Mouse (Mus musculus): ENCODE data around the gene Tmem132d. TPM values are rescaled to one million over a fixed set of nuclear protein-coding genes. Genes with fewer than 3 reads are reported as not detected.

Gene Tmem132d
- polyA plus RNA-seq, 1 experiment from 2014 or later = 3.0 TPM

- Histone ChIP-seq H3K4me3 (ENCODE audit: low read length) (no peak overlapping the region), H3K27ac (ENCODE audit: low read depth, low read length) (no peak overlapping the region), H3K36me3 (ENCODE audit: control insufficient read depth, insufficient read depth, low read length) (no peaks in the 10 kb centered on the region), H3K9me3 (ENCODE audit: control insufficient read depth, low read length) (no peaks in the 10 kb centered on the region; the same call in 1 of the 2 replicates), H3K27me3 (replicated peaks; ENCODE audit: control insufficient read depth, insufficient read depth, low read length) (no peaks in the 10 kb centered on the region; the same call in 1 of the 2 replicates), H3K4me2 (ENCODE audit: low read length) (no peak overlapping the region), H3K4me1 (ENCODE audit: control insufficient read depth, insufficient read depth, low read depth, low read length) (no peaks in the 10 kb centered on the region), H3K9ac (ENCODE audit: low read depth, low read length) (no peak overlapping the region)
- no peak for ATAC-seq
- WGBS = 52% methylated on average over 12 of the region's 12 CpGs
These were observed 273.8 kb downstream of the Tmem132d start for GRCm38 (mm10) chr5:128158901-128159675.

- H3K27me3 ChIP-seq (replicated peaks; ENCODE audit: control insufficient read depth, insufficient read depth, low read length) = no peaks in the 10 kb centered on the region; the same call in 1 of the 2 replicates
- H3K9ac ChIP-seq (ENCODE audit: low read depth, low read length) = no peak overlapping the region
- H3K9me3 ChIP-seq (ENCODE audit: control insufficient read depth, low read length) = no peaks in the 10 kb centered on the region
- no peak for ATAC-seq
- H3K4me2 ChIP-seq (ENCODE audit: low read length) = no peak overlapping the region
- H3K36me3 ChIP-seq (ENCODE audit: control insufficient read depth, insufficient read depth, low read length) = no peaks in the 10 kb centered on the region
- WGBS = 81% methylated on average over 8 of the region's 8 CpGs
- H3K27ac ChIP-seq (ENCODE audit: low read depth, low read length) = no peak overlapping the region
- no peaks in the 10 kb centered on the region for H3K4me1 ChIP-seq (ENCODE audit: control insufficient read depth, insufficient read depth, low read depth, low read length)
- no peak overlapping the region for H3K4me3 ChIP-seq (ENCODE audit: low read length)
These were observed 281.4 kb downstream of the Tmem132d start for GRCm38 (mm10) chr5:128151461-128151860.

GRCm38 (mm10) chr5:128146901-128147645, 285.8 kb downstream of the Tmem132d start:
- no peak overlapping the region for H3K4me2 ChIP-seq (ENCODE audit: low read length)
- no peaks in the 10 kb centered on the region for H3K36me3 ChIP-seq (ENCODE audit: control insufficient read depth, insufficient read depth, low read length)
- H3K9ac ChIP-seq (ENCODE audit: low read depth, low read length) = no peak overlapping the region
- H3K27ac ChIP-seq (ENCODE audit: low read depth, low read length) = no peak overlapping the region
- WGBS = 76% methylated on average over 15 of the region's 15 CpGs
- no peak for ATAC-seq
- H3K9me3 ChIP-seq (ENCODE audit: control insufficient read depth, low read length) = no peaks in the 10 kb centered on the region
- H3K4me1 ChIP-seq (ENCODE audit: control insufficient read depth, insufficient read depth, low read depth, low read length) = no peaks in the 10 kb centered on the region
- H3K27me3 ChIP-seq (replicated peaks; ENCODE audit: control insufficient read depth, insufficient read depth, low read length) = no peaks in the 10 kb centered on the region
- H3K4me3 ChIP-seq (ENCODE audit: low read length) = no peak overlapping the region

GRCm38 (mm10) chr5:128144799-128145198, 288.1 kb downstream of the Tmem132d start:
- no peaks in the 10 kb centered on the region for H3K36me3 ChIP-seq (ENCODE audit: control insufficient read depth, insufficient read depth, low read length)
- H3K27me3 ChIP-seq (replicated peaks; ENCODE audit: control insufficient read depth, insufficient read depth, low read length) = no peaks in the 10 kb centered on the region
- no peaks in the 10 kb centered on the region for H3K4me1 ChIP-seq (ENCODE audit: control insufficient read depth, insufficient read depth, low read depth, low read length)
- no peak overlapping the region for H3K9ac ChIP-seq (ENCODE audit: low read depth, low read length)
- ATAC-seq = no peak
- no peak overlapping the region for H3K4me2 ChIP-seq (ENCODE audit: low read length)
- no peaks in the 10 kb centered on the region for H3K9me3 ChIP-seq (ENCODE audit: control insufficient read depth, low read length)
- 94% methylated on average over 3 of the region's 3 CpGs for WGBS
- H3K27ac ChIP-seq (ENCODE audit: low read depth, low read length) = no peak overlapping the region
- H3K4me3 ChIP-seq (ENCODE audit: low read length) = no peak overlapping the region

GRCm38 (mm10) chr5:128136818-128137217, 296.1 kb downstream of the Tmem132d start:
- Histone ChIP-seq H3K36me3 (ENCODE audit: control insufficient read depth, insufficient read depth, low read length) (no peaks in the 10 kb centered on the region), H3K27me3 (replicated peaks; ENCODE audit: control insufficient read depth, insufficient read depth, low read length) (no peaks in the 10 kb centered on the region), H3K9ac (ENCODE audit: low read depth, low read length) (no peak overlapping the region), H3K4me1 (ENCODE audit: control insufficient read depth, insufficient read depth, low read depth, low read length) (no peaks in the 10 kb centered on the region), H3K27ac (ENCODE audit: low read depth, low read length) (no peak overlapping the region), H3K9me3 (ENCODE audit: control insufficient read depth, low read length) (no peaks in the 10 kb centered on the region), H3K4me3 (ENCODE audit: low read length) (no peak overlapping the region), H3K4me2 (ENCODE audit: low read length) (no peak overlapping the region)
- 91% methylated on average over 8 of the region's 8 CpGs for WGBS
- no peak for ATAC-seq

DNA sequence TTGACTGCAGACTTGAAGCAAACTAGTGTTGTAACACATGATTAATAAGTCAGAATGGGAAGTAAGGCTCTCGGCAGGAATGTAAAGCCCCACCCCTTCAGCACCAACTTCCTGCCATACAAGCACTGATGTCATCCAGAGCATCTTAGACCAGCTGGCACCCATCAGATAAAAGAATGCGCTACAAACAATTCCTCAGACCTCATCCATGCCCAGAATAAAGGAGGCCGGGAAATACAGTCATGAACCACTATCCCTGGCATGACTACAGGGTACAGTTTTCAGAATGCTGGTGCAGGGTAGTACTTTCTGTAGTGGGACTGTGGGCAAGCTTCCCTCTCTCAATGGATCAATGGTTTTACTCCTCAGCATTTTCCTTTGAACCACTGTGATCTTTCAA, 310.2 kb downstream of the Tmem132d start:
- H3K4me3 ChIP-seq (ENCODE audit: low read length) = no peak overlapping the region
- no peaks in the 10 kb centered on the region for H3K9me3 ChIP-seq (ENCODE audit: control insufficient read depth, low read length)
- no peak for ATAC-seq
- no peak overlapping the region for H3K4me2 ChIP-seq (ENCODE audit: low read length)
- 71% methylated on average over 3 of the region's 3 CpGs for WGBS
- no peaks in the 10 kb centered on the region for H3K4me1 ChIP-seq (ENCODE audit: control insufficient read depth, insufficient read depth, low read depth, low read length)
- no peaks in the 10 kb centered on the region for H3K27me3 ChIP-seq (replicated peaks; ENCODE audit: control insufficient read depth, insufficient read depth, low read length)
- no peak overlapping the region for H3K27ac ChIP-seq (ENCODE audit: low read depth, low read length)
- H3K36me3 ChIP-seq (ENCODE audit: control insufficient read depth, insufficient read depth, low read length) = no peaks in the 10 kb centered on the region
- H3K9ac ChIP-seq (ENCODE audit: low read depth, low read length) = no peak overlapping the region

- H3K4me3 ChIP-seq (ENCODE audit: low read length) = no peak overlapping the region
- no peak overlapping the region for H3K4me2 ChIP-seq (ENCODE audit: low read length)
- no peaks in the 10 kb centered on the region for H3K4me1 ChIP-seq (ENCODE audit: control insufficient read depth, insufficient read depth, low read depth, low read length)
- no peak overlapping the region for H3K9ac ChIP-seq (ENCODE audit: low read depth, low read length)
- H3K27ac ChIP-seq (ENCODE audit: low read depth, low read length) = no peak overlapping the region
- 40% methylated on average over 3 of the region's 3 CpGs for whole genome bisulfite sequencing
- H3K27me3 ChIP-seq (replicated peaks; ENCODE audit: control insufficient read depth, insufficient read depth, low read length) = no peaks in the 10 kb centered on the region
- no peaks in the 10 kb centered on the region for H3K9me3 ChIP-seq (ENCODE audit: control insufficient read depth, low read length)
- no peak for ATAC-seq
- H3K36me3 ChIP-seq (ENCODE audit: control insufficient read depth, insufficient read depth, low read length) = no peaks in the 10 kb centered on the region
These were observed 313.7 kb downstream of the Tmem132d start for GRCm38 (mm10) chr5:128119171-128119570.

DNA sequence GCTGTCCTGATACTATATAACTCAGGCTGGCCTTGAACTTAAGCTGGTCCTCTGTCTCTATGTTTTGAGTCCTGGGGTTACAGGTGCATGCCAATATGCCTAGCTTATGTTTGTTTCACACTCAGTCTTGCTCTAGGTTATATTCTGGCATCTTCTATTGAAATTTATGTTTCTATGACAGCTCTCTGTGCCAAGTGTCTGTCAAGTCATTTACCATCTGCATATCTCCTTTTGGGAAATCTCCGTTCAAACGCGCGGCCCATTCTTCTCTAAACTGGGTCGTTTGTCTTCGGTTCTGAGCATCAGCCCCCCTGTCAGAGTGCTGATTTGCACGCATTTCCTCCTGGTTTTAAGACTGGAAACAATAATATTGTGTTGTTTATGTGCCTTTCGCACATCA, 319.8 kb downstream of the Tmem132d start:
- Histone ChIP-seq H3K9ac (ENCODE audit: low read depth, low read length) (no peak overlapping the region), H3K4me1 (ENCODE audit: control insufficient read depth, insufficient read depth, low read depth, low read length) (no peaks in the 10 kb centered on the region), H3K36me3 (ENCODE audit: control insufficient read depth, insufficient read depth, low read length) (no peaks in the 10 kb centered on the region), H3K9me3 (ENCODE audit: control insufficient read depth, low read length) (no peaks in the 10 kb centered on the region), H3K4me3 (ENCODE audit: low read length) (no peak overlapping the region), H3K27ac (ENCODE audit: low read depth, low read length) (no peak overlapping the region), H3K27me3 (replicated peaks; ENCODE audit: control insufficient read depth, insufficient read depth, low read length) (no peaks in the 10 kb centered on the region), H3K4me2 (ENCODE audit: low read length) (no peak overlapping the region)
- 67% methylated on average over 8 of the region's 8 CpGs for WGBS
- no peak for ATAC-seq

- Histone ChIP-seq H3K9ac (ENCODE audit: low read depth, low read length) (no peak overlapping the region), H3K27ac (ENCODE audit: low read depth, low read length) (no peak overlapping the region), H3K4me2 (ENCODE audit: low read length) (no peak overlapping the region), H3K4me1 (ENCODE audit: control insufficient read depth, insufficient read depth, low read depth, low read length) (no peaks in the 10 kb centered on the region), H3K4me3 (ENCODE audit: low read length) (no peak overlapping the region), H3K36me3 (ENCODE audit: control insufficient read depth, insufficient read depth, low read length) (no peaks in the 10 kb centered on the region), H3K27me3 (replicated peaks; ENCODE audit: control insufficient read depth, insufficient read depth, low read length) (no peaks in the 10 kb centered on the region), H3K9me3 (ENCODE audit: control insufficient read depth, low read length) (no peaks in the 10 kb centered on the region)
- 100% methylated on average over 3 of the region's 3 CpGs for WGBS
- ATAC-seq = no peak
These were observed 320.4 kb downstream of the Tmem132d start for GRCm38 (mm10) chr5:128112518-128112917.

Data from hindbrain, embryonic 16.5 days (tissue).